ENCODE assay signal across 9 mouse cellular contexts in genomic region chr5:32607776-32608355, GRCm38 (mm10). TPM values are rescaled to one million over a fixed set of nuclear protein-coding genes. Genes with fewer than 3 reads are reported as not detected.
DNase-seq lines count a peak whose midpoint lies in the region; ATAC-seq and TF ChIP-seq lines count a peak whose summit lies in the region.
"Had no signal": no experiment of that assay in that cellular context is flagged by ENCODE, and none has a peak within 500 bp of the region (broad histone marks: within the 10 kb centered on the region; RNA-seq: fewer than 3 reads in every experiment).

No protein-coding gene starts in this region.

- no peaks in the 10 kb centered on the region for H3K4me1 ChIP-seq in liver, postnatal 0 days (ENCODE audit: insufficient read depth)
- H3K4me1 ChIP-seq in kidney, embryonic 14.5 days (ENCODE audit: control insufficient read depth, insufficient read depth, low read length), result peaks cover 11% of the 10 kb centered on the region
- peaks cover 21% of the 10 kb centered on the region; the same call in 1 of the 2 replicates for H3K4me1 ChIP-seq in hindbrain, embryonic 10.5 days (replicated peaks)

- TF ChIP-seq CTCF in liver, postnatal 0 days (IDR thresholded peaks at IDR 0.05; ENCODE audit: low read depth), result no peak

- H3K4me3 ChIP-seq in liver, postnatal 0 days (ENCODE audit: low read depth, low read length), result no peak overlapping the region
- no peak overlapping the region for H3K4me3 ChIP-seq in kidney, embryonic 14.5 days (ENCODE audit: low read length)
- no peak overlapping the region for H3K4me3 ChIP-seq in hindbrain, embryonic 10.5 days

- no peak for ATAC-seq in liver, postnatal 0 days
- ATAC-seq in kidney, embryonic 14.5 days (ENCODE audit: low FRiP score, low TSS enrichment), result no peak
- no peak for ATAC-seq in cerebellum, adult (ENCODE audit: insufficient number of reproducible peaks, low FRiP score, low TSS enrichment)

- WGBS in liver, postnatal 0 days (ENCODE audit: insufficient replicate concordance), result 13% methylated on average over 2 of the region's 2 CpGs
- 5% methylated on average over 2 of the region's 2 CpGs for WGBS in kidney, embryonic 14.5 days
- 42% methylated on average over 2 of the region's 2 CpGs for WGBS in hindbrain, embryonic 10.5 days

- H3K4me2 ChIP-seq in liver, postnatal 0 days (ENCODE audit: low read depth, low read length), result no peak overlapping the region
- no peak overlapping the region for H3K4me2 ChIP-seq in kidney, embryonic 14.5 days (replicated peaks; ENCODE audit: low read depth, low read length)

- H3K27ac ChIP-seq in liver, postnatal 0 days (ENCODE audit: low read depth), result peak overlapping the region; percentile 49
- H3K27ac ChIP-seq in kidney, embryonic 14.5 days (ENCODE audit: low read depth, low read length), result peak overlapping the region; percentile 57
- no peak overlapping the region for H3K27ac ChIP-seq in hindbrain, embryonic 10.5 days

- DNase-seq in liver, postnatal 0 days, result no peak
- DNase-seq in liver, result no peak
- peak; percentile 55 to 70 for DNase-seq in heart, adult 9 months (ENCODE audit: low spot score in 2 of 2)
- DNase-seq in skeletal muscle tissue, adult 2 months (ENCODE audit: low read depth, low spot score), result peak; percentile 4
- no peak for DNase-seq in hindbrain, embryonic 10.5 days (ENCODE audit: low spot score)
- DNase-seq in urinary bladder, postnatal 25 days (ENCODE audit: low spot score), result no peak
- DNase-seq: embryo, embryonic 11 days had no signal

- TF ChIP-seq EP300 in liver, postnatal 0 days (IDR thresholded peaks at IDR 0.05; ENCODE audit: low read depth), result no peak

- no peaks in the 10 kb centered on the region for H3K9me3 ChIP-seq in liver, postnatal 0 days (ENCODE audit: low read length)
- H3K9me3 ChIP-seq in kidney, embryonic 14.5 days (ENCODE audit: control insufficient read depth, low read length), result no peaks in the 10 kb centered on the region
- H3K9me3 ChIP-seq in hindbrain, embryonic 10.5 days, result no peaks in the 10 kb centered on the region

- no peak overlapping the region for H3K9ac ChIP-seq in liver, postnatal 0 days (replicated peaks)
- H3K9ac ChIP-seq in kidney, embryonic 14.5 days (ENCODE audit: low read depth, low read length), result no peak overlapping the region

- no peaks in the 10 kb centered on the region for H3K36me3 ChIP-seq in liver, postnatal 0 days (replicated peaks; ENCODE audit: insufficient read depth, low read length)
- no peaks in the 10 kb centered on the region for H3K36me3 ChIP-seq in kidney, embryonic 14.5 days (ENCODE audit: control insufficient read depth, insufficient read depth, low read length)
- H3K36me3 ChIP-seq in hindbrain, embryonic 10.5 days, result no peaks in the 10 kb centered on the region

- H3K27me3 ChIP-seq in liver, postnatal 0 days (ENCODE audit: insufficient read depth, low read length), result 0 out of 2 replicates have a peak, but pooled peaks cover 3% of the 10 kb centered on the region
- no peaks in the 10 kb centered on the region for H3K27me3 ChIP-seq in kidney, embryonic 14.5 days (ENCODE audit: control insufficient read depth, insufficient read depth, low read length)
- no peaks in the 10 kb centered on the region for H3K27me3 ChIP-seq in hindbrain, embryonic 10.5 days (ENCODE audit: insufficient read depth, poor library complexity, severe bottlenecking)

RNA-seq across cellular contexts. Expression of gene Yes1, which starts 3.1 kb away (rescaled TPM):
- 5.7 and 6.4 TPM in 2 replicates for polyA plus RNA-seq in liver, postnatal 0 days (2015; fragmentation: Nextera tagmentation; extraction: Ambion mirVana)
- polyA plus RNA-seq in kidney, embryonic 14.5 days (2014; fragmentation: Nextera tagmentation; extraction: Ambion mirVana), result 24.7 and 42.0 TPM in 2 replicates
- polyA plus RNA-seq in hindbrain, embryonic 10.5 days (2016; fragmentation: Nextera tagmentation; extraction: Ambion mirVana), result 23.8 and 29.1 TPM in 2 replicates

Comparison
In these comparisons a context has a peak if more than half of its experiments do, and no peak if none do; other contexts are left out.
1. DNase-seq: peak in heart, adult 9 months (2 of 2) and skeletal muscle tissue, adult 2 months (single experiment); none in liver, postnatal 0 days (single experiment), liver (single experiment), hindbrain, embryonic 10.5 days (single experiment) and urinary bladder, postnatal 25 days (single experiment).